Mouse (Mus musculus) T-helper 1 cell (primary cell): ENCODE measurements around the gene Mcoln2.

Experiments
- in situ Hi-C: fragments of 300-600 bp; cut with MboI, MseI; formaldehyde crosslinking; loops from one replicate; pipeline ENCODE4 v1.15.1; 2025; ENCODE audit warnings: high pct_unique_total_duplicates

The Mcoln2 gene

DNA sequence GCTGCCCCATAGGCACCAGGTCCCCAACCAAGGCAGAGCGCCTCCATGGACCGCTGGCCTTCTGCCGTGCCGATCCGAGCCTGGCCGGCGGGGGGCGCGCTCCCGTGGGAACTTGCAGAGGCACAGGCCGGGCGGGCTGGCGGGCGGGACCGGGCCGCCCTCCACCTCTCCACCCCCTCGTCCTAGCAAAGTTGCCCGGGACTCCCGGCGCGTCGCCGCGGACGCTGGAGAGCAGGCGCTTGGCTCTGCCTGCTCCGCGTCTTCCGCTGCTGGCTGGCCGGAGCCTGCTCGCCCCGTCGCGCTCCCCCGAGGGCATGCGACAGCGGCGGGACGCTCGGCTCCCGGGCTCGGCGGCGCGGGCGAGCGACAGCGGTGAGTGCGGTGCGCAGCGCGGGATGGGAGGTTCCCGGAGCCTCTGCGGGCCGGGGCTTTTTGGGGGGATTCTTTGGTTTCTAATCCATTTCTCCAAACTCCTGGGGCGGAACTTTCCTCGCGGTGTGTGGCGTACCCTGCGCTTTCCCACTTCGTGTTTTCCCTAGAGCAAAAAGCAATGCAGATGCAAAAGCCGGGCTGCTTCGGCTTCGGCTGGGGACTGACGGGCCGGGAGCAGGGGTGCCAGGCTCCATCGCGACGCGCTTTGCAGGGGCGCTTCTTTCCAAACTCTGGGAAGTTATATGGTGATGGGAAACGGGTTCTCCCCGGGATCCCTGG is 71.3 kb downstream of the Mcoln2 start, which contains the start of gene Lpar3:
Gene Lpar3, plus strand, starts transcription at position 188 of the 711 bp plus-strand sequence.
- in situ Hi-C loops = no loop called here

DNA sequence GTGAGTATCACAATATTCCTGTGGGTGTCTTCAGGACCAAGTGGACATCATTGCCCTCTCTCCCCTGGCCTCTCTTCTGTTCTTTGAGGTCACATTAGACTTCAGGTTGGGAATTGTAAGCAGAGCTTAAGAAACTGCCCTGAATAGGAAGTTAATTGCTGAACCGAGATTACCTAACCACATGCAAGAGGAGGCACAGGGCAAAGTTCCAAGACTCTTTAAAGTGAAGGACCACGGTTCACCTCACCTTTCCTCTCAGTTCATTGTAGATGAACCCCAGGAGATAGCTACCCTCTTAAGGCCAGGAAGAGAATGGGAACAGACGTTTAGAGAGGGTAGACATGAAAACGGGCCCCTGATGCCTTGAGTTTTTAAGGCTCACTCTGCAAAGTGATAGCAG is 74.6 kb downstream of the Mcoln2 start:
- in situ Hi-C loops = no loop called here

DNA sequence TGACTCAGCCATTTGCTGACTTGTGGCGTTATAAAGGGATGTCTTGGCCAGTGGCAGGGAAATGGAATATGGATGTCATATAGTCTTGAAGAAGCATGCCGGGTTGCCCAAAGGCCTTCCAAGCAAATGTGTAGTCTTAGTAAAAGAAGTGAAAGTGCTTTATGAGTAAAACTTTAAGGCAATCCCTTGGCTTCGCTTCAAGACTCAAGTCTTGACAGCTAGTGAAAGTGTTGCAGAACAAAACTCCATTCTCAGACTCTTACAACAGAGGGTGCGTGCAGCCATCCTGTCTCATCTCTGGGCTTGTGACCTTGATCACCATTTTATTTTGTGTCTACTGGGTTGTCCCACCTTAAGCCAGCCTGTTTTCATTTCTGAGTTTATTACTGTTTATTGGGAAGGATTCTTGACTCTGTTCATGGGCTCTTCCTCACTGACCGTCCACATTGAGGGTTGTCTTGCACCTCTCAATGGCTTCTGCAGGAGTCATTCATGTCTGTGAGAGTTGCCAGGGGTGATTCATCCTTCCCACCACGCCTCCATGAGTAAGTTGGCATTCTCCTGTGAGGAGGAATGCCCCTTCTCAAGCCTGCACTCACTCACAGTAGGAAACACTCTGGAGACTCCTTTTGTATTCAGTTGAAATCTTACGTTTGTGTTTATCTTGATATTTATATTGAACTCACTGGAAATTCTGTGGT is 75.6 kb downstream of the Mcoln2 start:
- in situ Hi-C loops = no loop called here

DNA sequence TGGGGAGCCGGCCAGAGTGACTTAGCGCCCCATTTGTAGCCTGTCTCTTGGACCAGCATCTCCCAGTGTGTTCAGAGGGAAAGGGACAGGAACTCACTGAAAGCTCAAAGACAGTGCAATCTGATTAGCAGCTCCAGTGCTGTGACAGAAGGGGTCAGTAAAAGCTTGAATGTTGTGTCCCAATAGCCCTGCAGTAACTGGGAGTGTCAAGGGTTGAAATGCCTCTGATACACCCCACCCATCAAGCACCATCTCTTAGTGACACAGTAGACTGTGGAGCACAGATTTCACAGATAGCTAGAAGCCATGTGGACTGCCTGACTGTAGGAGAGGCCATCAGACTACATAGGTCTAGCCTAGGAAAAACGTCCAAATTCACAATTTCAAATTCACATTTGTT is 77.8 kb downstream of the Mcoln2 start:
- in situ Hi-C loops = no loop called here

DNA sequence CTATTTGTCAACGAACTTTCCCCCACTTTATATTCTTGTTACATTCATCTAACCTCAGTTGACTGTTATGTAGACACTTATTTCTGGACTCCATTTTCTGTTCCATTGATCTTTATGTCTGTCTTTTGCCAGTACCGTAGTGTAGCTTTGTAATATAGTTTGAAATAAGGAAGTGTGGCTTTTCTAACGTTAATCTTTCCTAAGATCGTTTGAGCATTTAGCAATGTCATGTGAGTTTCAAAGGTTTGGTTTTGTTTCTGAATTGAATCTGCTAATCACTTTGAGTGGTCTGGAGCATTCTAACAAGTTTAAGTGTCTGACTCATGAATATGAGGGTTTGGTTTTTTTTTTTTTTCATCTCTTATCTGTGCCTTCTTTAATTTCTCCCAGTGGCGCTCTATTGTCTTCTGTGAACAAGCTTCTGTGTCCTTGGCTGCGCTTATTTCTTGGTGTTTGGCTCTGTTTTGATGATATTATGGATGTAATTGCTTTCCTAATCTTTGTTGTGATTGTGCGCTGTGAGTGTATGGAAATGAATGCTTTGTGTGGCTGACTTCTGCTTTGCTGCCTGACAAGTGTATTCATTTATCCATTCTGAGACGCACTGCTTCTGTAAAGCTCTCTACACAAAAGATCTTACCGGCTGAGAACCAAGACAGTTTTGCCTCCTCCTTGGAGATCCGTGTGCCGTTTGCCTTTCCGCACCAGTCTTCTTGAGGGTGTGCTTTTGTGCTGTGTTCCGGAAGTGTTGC is 79.1 kb downstream of the Mcoln2 start:
- in situ Hi-C loops = no loop called here

DNA sequence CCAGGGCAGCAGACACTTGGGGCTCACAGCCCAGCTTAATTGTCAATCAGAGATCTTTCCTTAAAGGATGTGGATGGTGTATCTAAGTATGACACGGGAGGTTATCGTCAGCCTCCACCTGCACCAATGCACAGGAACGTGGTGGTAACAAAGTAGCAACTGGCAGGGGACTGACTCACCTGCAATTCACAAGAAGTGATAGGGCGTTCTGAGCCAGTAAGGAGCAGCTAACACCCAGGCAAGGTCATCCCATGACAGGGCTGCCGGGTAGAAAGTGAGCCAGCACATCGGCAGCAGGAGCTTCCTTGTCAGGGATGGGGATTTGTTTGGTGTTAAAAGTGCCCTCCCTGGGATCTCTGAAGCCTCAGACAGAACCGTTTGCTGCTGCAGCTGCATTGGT is 83.1 kb downstream of the Mcoln2 start:
- in situ Hi-C loops = no loop called here

DNA sequence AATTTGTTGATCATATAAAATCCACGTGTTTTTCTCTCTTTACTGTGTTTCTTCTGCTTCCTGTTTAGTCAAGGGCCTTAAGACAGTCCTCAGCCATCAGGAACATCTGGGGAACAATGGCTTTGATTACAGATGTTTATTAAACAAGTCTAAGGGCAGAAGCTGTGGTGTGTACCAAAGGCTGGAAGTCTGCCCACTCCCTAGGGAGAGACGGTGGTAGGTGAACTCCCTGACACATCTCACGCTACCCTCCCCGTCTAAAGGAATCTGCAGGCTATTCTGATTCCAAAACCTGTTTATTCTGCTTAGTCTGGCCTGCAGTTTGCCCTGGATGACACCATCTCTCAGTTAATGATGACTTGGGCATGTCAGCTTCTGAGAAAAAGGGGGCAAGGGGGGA is 84.1 kb downstream of the Mcoln2 start:
- in situ Hi-C loops = no loop called here

DNA sequence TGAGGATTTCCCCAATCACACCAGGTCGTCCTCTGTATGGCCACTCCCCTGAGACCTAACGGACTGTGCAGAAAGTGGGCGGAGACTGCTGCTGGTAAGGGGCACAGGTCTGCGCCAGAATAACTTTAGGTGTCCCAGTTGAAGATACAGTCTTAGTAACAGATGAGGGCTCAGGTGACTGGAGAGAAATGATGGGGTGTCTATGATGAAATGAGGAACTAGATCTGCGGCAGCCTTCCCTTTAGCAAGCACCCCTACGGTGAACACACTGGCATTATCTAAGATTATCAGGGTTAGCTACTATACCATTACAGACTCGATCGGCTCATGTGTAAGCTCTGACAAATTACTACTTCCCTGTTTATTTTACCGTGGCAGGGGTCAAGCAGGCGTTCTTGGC is 84.9 kb downstream of the Mcoln2 start:
- in situ Hi-C loops = no loop called here

DNA sequence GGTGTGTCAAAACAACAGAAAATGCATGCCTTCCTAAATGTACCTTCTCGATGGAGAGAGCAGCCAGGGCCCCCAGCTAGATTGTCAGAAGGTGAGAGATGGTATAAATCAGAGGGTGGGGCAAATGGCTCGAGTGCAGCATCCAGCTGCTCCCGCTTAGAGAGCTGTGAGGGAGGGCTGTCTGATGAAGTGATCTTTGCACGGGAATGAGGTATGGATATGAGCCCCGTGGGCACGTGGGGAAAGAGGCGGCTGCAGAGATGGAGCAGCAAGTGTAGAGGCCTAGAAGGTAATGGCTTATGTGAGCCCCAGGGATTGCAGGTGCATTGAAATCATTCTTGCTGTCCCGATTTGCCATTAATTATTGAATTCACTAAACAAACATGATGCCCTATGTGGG is 86.6 kb downstream of the Mcoln2 start:
- in situ Hi-C loops = no loop called here

DNA sequence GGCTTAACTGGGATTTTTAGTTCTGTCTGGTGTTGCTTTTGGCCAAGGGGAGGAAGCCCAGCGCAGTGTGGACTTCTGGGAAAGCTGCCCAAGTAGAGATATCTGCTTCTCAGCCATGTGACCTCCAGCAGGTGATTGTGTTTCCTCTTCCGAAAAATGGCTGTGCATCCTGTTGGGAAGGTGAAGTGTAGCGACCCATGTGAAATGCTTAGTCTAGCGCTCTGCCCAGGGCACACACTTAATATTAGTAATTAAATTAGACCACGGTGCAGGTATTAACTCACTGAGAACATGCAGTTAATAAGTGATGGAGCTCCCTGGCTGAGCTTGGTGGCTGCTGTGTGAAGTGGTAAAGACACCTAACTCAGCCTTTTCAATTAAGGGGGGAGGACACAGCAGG is 88.0 kb downstream of the Mcoln2 start:
- in situ Hi-C loops = no loop called here

DNA sequence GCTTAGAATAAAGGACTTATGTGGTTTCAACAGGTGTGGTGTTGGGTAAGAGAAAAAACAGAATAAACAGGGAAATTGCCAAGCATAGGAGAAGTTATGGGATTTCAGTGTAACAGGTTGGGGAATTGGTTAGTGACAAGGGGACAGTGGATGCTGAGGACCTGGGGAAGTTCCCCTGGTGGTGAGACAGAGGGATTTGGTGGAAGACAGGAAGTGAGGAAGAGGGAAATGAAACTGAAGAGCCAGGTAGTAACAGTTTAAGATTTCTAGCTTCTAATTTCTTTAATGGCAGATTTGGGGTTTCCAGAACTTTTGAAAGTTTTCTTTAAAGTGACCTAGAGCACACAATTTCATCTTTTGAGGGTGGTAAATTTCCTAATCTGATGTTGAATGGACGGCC is 95.0 kb downstream of the Mcoln2 start:
- in situ Hi-C loops = no loop called here
